Mouse (Mus musculus) heart, adult 2 months (tissue): Measurements from ENCODE around the gene Eif4e2.

Experiments
- CTCF ChIP-seq: fragments of 200-600 bp; IDR thresholded peaks from 2 replicates; pipeline ENCODE4 v1.8.1; 2022; ENCODE audit warnings: antibody characterized with exemption, mild to moderate bottlenecking, moderate library complexity
- POLR2A ChIP-seq: fragments of 200-500 bp; IDR thresholded peaks from 2 replicates; pipeline ENCODE4 v1.6.1; 2011; ENCODE audit warnings: mild to moderate bottlenecking, low read depth, low read length, control low read depth; ENCODE audit not compliant: insufficient read depth

DNA sequence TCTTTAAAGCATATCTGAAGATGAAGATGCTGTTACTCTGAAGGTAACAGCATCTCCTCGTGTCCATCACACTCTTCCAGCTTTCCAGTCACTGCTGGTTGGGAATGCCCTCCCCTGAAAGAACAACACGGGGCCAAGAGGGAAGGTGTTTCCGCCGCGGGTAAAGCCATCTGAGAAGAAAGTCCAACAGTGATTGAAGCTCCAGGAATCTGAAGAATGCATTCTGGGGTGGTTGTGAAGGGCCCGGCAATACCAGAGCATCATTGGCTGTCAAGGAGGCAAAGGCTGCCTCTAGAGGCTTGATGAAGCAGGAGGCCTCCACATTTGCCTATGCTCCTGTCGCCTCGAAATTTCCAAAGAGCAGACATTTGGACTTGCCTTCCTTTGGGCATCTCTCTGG, 25.3 kb downstream of the Eif4e2 start:
- TF ChIP-seq CTCF (no peak), POLR2A (no peak)
